Mouse (Mus musculus) kidney, embryonic 14.5 days (tissue): Measurements from ENCODE around the gene Usp48. TPM values are rescaled to one million over a fixed set of nuclear protein-coding genes. Genes with fewer than 3 reads are reported as not detected.
"Not testable (repeated sequence)": the region's sequence is repeated elsewhere in the genome, so short reads cannot be mapped to it uniquely, and the experiment has no call there.

Experiments
- ATAC-seq: fragments of 200-750 bp; cut with Nextera tagmentation; 2 replicates; pipeline ENCODE4 v1.8.0; 2017; ENCODE audit warnings: moderate number of reproducible peaks, mild to moderate bottlenecking, moderate TSS enrichment, moderate library complexity; ENCODE audit not compliant: low FRiP score, low TSS enrichment
- H3K27ac ChIP-seq: fragments of 300-500 bp; sonication (generic); 2 replicates; pipeline ENCODE4 v1.5.1; 2014; ENCODE audit warnings: low read depth, mild to moderate bottlenecking, low read length, moderate library complexity, mixed read lengths
- H3K27me3 ChIP-seq: fragments of 300-500 bp; sonication (generic); 2 replicates; pipeline ENCODE4 v1.6.1; 2014; ENCODE audit warnings: mild to moderate bottlenecking, low read length; ENCODE audit not compliant: control insufficient read depth, insufficient read depth
- H3K36me3 ChIP-seq: fragments of 300-500 bp; sonication (generic); 2 replicates; pipeline ENCODE4 v1.6.1; 2014; ENCODE audit warnings: low read length, mixed read lengths; ENCODE audit not compliant: control insufficient read depth, insufficient read depth
- H3K4me1 ChIP-seq: fragments of 300-500 bp; sonication (generic); 2 replicates; pipeline ENCODE4 v1.6.1; 2014; ENCODE audit warnings: low read length, mixed read lengths; ENCODE audit not compliant: control insufficient read depth, insufficient read depth
- H3K4me2 ChIP-seq: fragments of 300-500 bp; sonication (generic); replicated peaks from 2 replicates; pipeline ENCODE4 v1.6.1; 2014; ENCODE audit warnings: low read depth, mild to moderate bottlenecking, low read length
- H3K4me3 ChIP-seq: fragments of 300-500 bp; sonication (generic); 2 replicates; pipeline ENCODE4 v1.5.1; 2014; ENCODE audit warnings: mild to moderate bottlenecking, low read length
- H3K9ac ChIP-seq: fragments of 300-500 bp; sonication (generic); 2 replicates; pipeline ENCODE4 v1.6.1; 2014; ENCODE audit warnings: low read depth, mild to moderate bottlenecking, low read length, moderate library complexity
- H3K9me3 ChIP-seq: fragments of 300-500 bp; sonication (generic); 2 replicates; pipeline ENCODE4 v1.6.1; 2016; ENCODE audit warnings: low read length; ENCODE audit not compliant: control insufficient read depth
- WGBS: fragments of 180-500 bp; shearing (Covaris S2); extraction: QIAGEN DNeasy Blood & Tissue Kit; methylation state at CpG from one replicate; pipeline ENCODE4 v1.1.7; 2014; 5-methylcytosine and 5-hydroxymethylcytosine counted together
- polyA plus RNA-seq: library from polyadenylated mRNA; unstranded; fragments of >200 nt; fragmentation: Nextera tagmentation; extraction: Ambion mirVana; gene quantifications from 2 replicates; pipeline ENCODE4 v1.2.1, GENCODE M21; 2014

Gene Usp48
- polyA plus RNA-seq, 1 experiment from 2014 or later, result 91.2 TPM

DNA sequence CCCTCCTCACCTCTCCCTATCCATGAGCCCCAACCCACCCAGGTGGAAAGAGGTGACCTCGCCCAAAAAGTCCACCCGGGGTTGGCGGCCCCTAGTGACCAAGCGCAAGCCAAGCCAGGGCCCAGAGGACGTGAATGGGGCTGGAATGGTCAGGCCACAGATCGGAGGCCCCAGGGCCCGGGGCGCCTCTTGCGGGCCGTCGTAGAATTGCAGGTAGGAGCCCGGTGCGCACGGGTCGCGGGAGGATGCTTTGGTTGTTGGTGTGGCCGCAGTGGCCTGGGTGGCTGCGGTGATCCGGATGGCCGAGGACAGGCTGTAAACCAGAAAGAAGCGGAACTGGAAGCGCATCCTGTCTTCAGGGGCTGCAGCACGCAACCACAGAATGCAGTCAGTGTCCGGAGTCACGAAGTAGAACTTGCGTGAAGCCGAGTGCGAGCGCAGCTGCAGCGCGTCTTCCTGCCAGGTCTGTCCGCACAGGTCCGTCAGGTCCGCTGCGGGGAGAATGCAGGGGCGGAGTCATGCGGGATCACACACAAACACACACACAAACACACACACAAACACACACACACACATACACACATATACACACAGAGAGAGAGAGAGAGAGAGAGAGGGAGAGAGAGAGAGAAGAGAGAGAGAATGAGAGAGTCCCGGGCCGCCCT, 15.2 kb upstream of the Usp48 start:
- 4% methylated on average over 39 of the region's 39 CpGs for WGBS
- no peak overlapping the region for H3K27ac ChIP-seq
- H3K4me3 ChIP-seq, result peak overlapping the region; percentile 33
- H3K9me3 ChIP-seq, result no peaks in the 10 kb centered on the region
- peak overlapping the region; percentile 34; the same call in 1 of the 2 replicates for H3K9ac ChIP-seq
- H3K27me3 ChIP-seq, result 0 out of 2 replicates have a peak, but pooled peaks cover 5% of the 10 kb centered on the region
- H3K4me1 ChIP-seq, result no peaks in the 10 kb centered on the region; the same call in 1 of the 2 replicates
- H3K4me2 ChIP-seq, result peak overlapping the region; percentile 64
- H3K36me3 ChIP-seq, result no peaks in the 10 kb centered on the region
- ATAC-seq, result peak; percentile 77

DNA sequence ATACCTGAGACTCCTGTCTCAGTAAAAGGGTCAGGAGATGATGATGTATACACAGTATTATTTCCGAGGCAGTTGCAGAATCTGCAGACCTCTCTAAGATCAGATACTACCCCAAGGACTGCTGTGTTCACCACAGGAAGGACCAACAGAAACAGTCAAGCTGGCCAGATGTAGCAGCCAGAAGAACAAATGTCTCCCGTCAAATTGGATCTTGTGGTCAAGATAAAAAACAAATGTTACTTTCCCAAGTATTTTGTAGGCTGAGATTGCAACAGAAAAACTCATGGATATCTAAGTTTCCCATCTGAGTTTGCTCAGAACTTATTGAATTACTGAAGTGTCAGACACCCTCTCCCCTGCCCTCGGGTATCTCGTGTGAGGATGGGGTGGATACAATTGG, 13.8 kb upstream of the Usp48 start:
- H3K4me3 ChIP-seq, result no peak overlapping the region
- H3K4me1 ChIP-seq, result no peaks in the 10 kb centered on the region; the same call in 1 of the 2 replicates
- H3K4me2 ChIP-seq, result no peak overlapping the region
- no peak overlapping the region for H3K27ac ChIP-seq
- 0 out of 2 replicates have a peak, but pooled peaks cover 5% of the 10 kb centered on the region for H3K27me3 ChIP-seq
- H3K36me3 ChIP-seq, result no peaks in the 10 kb centered on the region
- no peak overlapping the region for H3K9ac ChIP-seq
- 43% methylated on average over 4 of the region's 4 CpGs for WGBS
- no peak for ATAC-seq
- H3K9me3 ChIP-seq, result no peaks in the 10 kb centered on the region

DNA sequence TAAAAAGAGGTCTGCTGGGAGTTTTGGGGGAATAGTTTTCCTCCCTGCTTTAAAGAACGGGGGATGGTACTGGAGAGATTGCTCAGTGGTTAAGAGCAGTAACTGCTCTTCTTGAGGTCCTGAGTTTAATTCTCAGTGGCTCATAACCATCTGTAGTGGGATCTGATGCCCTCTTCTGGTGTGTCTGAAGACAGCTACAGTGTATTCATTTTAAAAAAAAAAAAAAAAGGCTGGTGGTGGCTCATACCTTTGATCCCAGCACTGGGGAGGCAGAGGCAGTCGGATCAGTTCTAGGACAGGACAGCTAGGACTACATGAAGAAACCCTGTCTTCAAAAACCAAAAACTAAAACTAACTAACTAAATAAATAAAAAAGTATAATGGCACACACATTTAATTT, 13.3 kb upstream of the Usp48 start:
- no peaks in the 10 kb centered on the region for H3K36me3 ChIP-seq
- H3K9ac ChIP-seq, result no peak overlapping the region
- H3K4me1 ChIP-seq, result no peaks in the 10 kb centered on the region; the same call in 1 of the 2 replicates
- H3K4me2 ChIP-seq, result no peak overlapping the region
- H3K27ac ChIP-seq, result no peak overlapping the region
- WGBS, result 79% methylated on average over 2 of the region's 2 CpGs
- H3K4me3 ChIP-seq, result no peak overlapping the region
- H3K27me3 ChIP-seq, result 0 out of 2 replicates have a peak, but pooled peaks cover 5% of the 10 kb centered on the region
- H3K9me3 ChIP-seq, result no peaks in the 10 kb centered on the region
- ATAC-seq, result no peak

GRCm38 (mm10) chr4:137581815-137582214, 11.7 kb upstream of the Usp48 start:
- 0 out of 2 replicates have a peak, but pooled peaks cover 5% of the 10 kb centered on the region for H3K27me3 ChIP-seq
- no peak overlapping the region for H3K27ac ChIP-seq
- H3K4me1 ChIP-seq, result no peaks in the 10 kb centered on the region; the same call in 1 of the 2 replicates
- no peak overlapping the region for H3K4me3 ChIP-seq
- no peaks in the 10 kb centered on the region for H3K9me3 ChIP-seq
- ATAC-seq, result no peak
- 43% methylated on average over 3 of the region's 3 CpGs for WGBS
- no peak overlapping the region for H3K9ac ChIP-seq
- H3K4me2 ChIP-seq, result no peak overlapping the region
- no peaks in the 10 kb centered on the region for H3K36me3 ChIP-seq

- not testable (repeated sequence) for H3K4me2 ChIP-seq, H3K27me3 ChIP-seq, H3K9me3 ChIP-seq, H3K27ac ChIP-seq, H3K4me3 ChIP-seq, H3K9ac ChIP-seq, H3K36me3 ChIP-seq, H3K4me1 ChIP-seq, ATAC-seq
- 87% methylated on average over 2 of the region's 3 CpGs for WGBS
Measured at GRCm38 (mm10) chr4:137589095-137589494, 4.5 kb upstream of the Usp48 start.

DNA sequence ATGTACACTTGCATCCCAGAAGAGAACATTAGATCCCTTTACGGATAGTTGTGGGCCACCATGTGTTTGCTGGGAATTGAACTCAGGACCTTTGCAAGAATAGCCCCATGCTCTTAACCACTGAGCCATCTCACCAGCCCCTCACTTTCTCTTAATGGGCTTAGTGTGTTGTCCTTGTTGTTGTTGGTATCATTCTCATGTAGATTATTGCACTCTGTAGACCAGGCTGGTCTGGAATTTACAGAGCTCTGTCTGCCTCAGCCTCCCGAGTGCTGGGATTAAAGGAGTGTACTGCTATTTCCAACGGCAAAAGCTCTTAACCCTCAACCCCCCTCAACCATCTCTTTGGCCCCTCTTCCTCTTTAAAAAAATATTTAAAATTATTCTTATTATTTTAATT, 4.0 kb upstream of the Usp48 start:
- no peak for ATAC-seq
- Histone ChIP-seq H3K4me2 (no peak overlapping the region), H3K36me3 (no peaks in the 10 kb centered on the region), H3K27me3 (no peaks in the 10 kb centered on the region), H3K9ac (no peak overlapping the region), H3K9me3 (no peaks in the 10 kb centered on the region), H3K4me1 (no peaks in the 10 kb centered on the region), H3K4me3 (no peak overlapping the region), H3K27ac (no peak overlapping the region)
- 84% methylated on average over 3 of the region's 3 CpGs for WGBS

DNA sequence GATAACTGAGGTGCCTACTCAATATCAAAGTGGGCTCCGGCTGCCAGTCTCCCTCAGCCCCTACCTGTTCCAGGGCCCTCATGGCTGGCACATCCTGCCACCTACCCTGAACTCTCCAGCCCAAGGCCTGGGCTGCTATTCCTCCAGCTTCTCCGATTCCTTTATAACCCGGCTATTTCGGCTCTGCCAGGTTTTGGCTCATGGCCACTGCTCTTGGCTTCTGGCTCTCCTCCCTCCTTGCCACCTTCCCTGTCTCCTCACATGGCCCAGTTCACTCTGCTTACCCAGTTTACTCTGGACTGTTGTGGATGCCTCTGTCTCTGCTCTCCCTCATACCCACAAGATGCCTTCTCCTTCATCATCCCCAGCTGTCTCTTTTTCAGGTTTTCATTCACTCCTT, 2.6 kb upstream of the Usp48 start:
- no peak overlapping the region for H3K9ac ChIP-seq
- ATAC-seq, result no peak
- WGBS, result 81% methylated on average over 4 of the region's 4 CpGs

GRCm38 (mm10) chr4:137594496-137595270, 1.1 kb downstream of the Usp48 start:
- Histone ChIP-seq H3K4me3 (peak overlapping the region; percentile 96), H3K4me2 (peak overlapping the region; percentile 93), H3K27ac (peak overlapping the region; percentile 99), H3K9ac (peak overlapping the region; percentile 90), H3K27me3 (no peaks in the 10 kb centered on the region), H3K9me3 (no peaks in the 10 kb centered on the region), H3K4me1 (peaks cover 16% of the 10 kb centered on the region), H3K36me3 (no peaks in the 10 kb centered on the region)
- WGBS, result 3% methylated on average over 40 of the region's 40 CpGs
- peak; percentile 32 for ATAC-seq

More for the DNA sequence above, 2.6 kb upstream of the Usp48 start:
- no peak overlapping the region for H3K4me3 ChIP-seq
- no peak overlapping the region for H3K4me2 ChIP-seq
- no peaks in the 10 kb centered on the region for H3K9me3 ChIP-seq
- no peaks in the 10 kb centered on the region for H3K36me3 ChIP-seq
- peaks cover 11% of the 10 kb centered on the region for H3K4me1 ChIP-seq
- no peak overlapping the region for H3K27ac ChIP-seq
- H3K27me3 ChIP-seq, result no peaks in the 10 kb centered on the region

GRCm38 (mm10) chr4:137597098-137597630, 3.6 kb downstream of the Usp48 start:
- no peak for ATAC-seq
- Histone ChIP-seq H3K27me3 (no peaks in the 10 kb centered on the region), H3K36me3 (no peaks in the 10 kb centered on the region), H3K9me3 (no peaks in the 10 kb centered on the region), H3K9ac (no peak overlapping the region), H3K4me3 (no peak overlapping the region), H3K4me1 (peaks cover 16% of the 10 kb centered on the region), H3K27ac (no peak overlapping the region), H3K4me2 (no peak overlapping the region)
- WGBS, result 90% methylated on average over 4 of the region's 4 CpGs
